Mouse (Mus musculus): ENCODE measurements around the gene St3gal5. TPM values are rescaled to one million over a fixed set of nuclear protein-coding genes. Genes with fewer than 3 reads are reported as not detected.
"Not testable (repeated sequence)": the region's sequence is repeated elsewhere in the genome, so short reads cannot be mapped to it uniquely, and the experiment has no call there.

St3gal5 gene
- polyA plus RNA-seq, 1 experiment from 2014 or later, result 30.6 TPM

DNA sequence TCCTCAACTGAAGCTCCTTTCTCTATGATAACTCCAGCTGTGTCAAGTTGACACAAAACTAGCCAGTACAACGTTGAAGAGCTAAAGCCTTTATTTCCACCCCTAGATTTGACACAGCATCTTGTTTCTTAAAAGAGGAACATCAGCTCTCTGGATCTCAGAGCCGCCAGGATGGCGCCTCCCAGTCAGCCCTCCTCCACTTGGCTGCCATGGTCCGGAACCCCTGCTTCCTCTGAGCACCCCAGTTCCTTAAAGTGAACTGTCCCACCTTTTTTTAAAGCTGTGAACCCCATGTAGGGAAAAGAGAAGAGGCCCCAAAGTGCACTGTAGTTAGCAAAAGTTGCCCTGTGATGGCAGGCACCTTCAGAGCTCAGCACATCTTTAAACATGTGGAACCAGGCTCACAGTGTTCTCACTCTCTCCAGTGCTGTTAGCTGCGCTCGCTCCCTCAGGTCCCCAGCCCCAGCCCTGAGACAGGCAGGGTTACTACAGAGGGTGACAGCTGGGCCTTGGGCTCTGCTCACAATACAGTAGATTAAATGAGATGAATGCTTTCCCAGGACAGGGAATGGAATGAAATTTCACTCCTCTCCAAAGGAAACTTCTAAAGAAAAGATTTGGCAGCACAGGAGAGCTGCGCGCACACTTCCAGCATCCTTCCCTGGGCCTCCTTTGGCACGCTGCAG, 42.3 kb downstream of the St3gal5 start:
- no peak overlapping the region for H3K4me3 ChIP-seq
- peak; percentile 51; the same call in 1 of the 2 replicates for ATAC-seq (ENCODE audit: low FRiP score, low read depth)
- H3K4me1 ChIP-seq, result peaks cover 39% of the 10 kb centered on the region
- H3K27me3 ChIP-seq, result no peaks in the 10 kb centered on the region
- WGBS, result 82% methylated on average over 9 of the region's 9 CpGs
- H3K27ac ChIP-seq, result no peak overlapping the region
- peaks cover 13% of the 10 kb centered on the region for H3K36me3 ChIP-seq
- no peaks in the 10 kb centered on the region for H3K9me3 ChIP-seq
- H3K4me2 ChIP-seq (replicated peaks), result no peak overlapping the region
- H3K9ac ChIP-seq, result no peak overlapping the region

DNA sequence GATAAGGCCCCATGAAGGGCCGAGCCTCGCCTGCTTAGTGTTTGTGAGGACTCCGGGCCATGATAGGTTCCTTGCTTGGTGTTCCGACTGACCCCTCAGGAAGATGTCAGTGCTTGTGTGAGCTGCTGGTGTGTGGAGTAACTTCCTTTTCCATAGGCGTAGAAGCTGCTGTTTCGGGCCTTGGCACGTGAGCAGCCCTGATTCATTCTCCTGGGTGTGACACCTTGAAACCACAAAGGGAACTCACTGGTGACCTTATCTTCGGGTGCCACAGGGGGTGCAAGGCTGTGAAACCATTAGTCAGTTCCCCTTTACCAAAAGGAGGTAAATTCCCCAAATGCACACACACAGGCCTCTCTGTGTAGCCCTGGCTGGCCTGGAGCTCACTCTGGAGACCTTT, 43.0 kb downstream of the St3gal5 start:
- Histone ChIP-seq H3K9me3 (no peaks in the 10 kb centered on the region), H3K27me3 (no peaks in the 10 kb centered on the region), H3K4me2 (replicated peaks) (no peak overlapping the region), H3K36me3 (peaks cover 13% of the 10 kb centered on the region), H3K4me3 (no peak overlapping the region), H3K4me1 (peaks cover 32% of the 10 kb centered on the region), H3K9ac (no peak overlapping the region), H3K27ac (peak overlapping the region; percentile 22; the same call in 1 of the 2 replicates)
- 84% methylated on average over 8 of the region's 8 CpGs for WGBS
- no peak for ATAC-seq (ENCODE audit: low FRiP score, low read depth)

DNA sequence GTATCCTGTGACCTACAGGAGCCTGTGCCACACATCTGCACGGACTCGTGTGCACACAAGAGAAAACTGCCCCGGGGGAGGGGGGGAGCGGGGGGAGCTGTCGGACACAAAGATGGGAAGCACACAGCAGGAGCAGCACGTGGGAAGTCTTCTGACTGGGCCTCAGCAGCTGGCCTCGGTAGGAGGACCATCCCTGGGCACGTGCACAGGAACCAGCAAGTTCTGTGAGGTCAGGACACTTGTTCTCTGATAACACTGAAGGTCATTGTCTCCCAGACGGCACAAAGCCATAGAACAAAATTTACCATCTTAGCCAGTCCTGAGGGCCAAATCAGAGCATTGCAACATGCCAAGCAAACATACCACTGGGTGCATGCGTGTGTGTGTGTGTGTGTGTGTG, 43.8 kb downstream of the St3gal5 start:
- Histone ChIP-seq H3K36me3 (peaks cover 13% of the 10 kb centered on the region), H3K4me2 (replicated peaks) (no peak overlapping the region), H3K4me3 (no peak overlapping the region), H3K27ac (no peak overlapping the region), H3K9ac (no peak overlapping the region), H3K4me1 (peaks cover 24% of the 10 kb centered on the region), H3K27me3 (no peaks in the 10 kb centered on the region), H3K9me3 (no peaks in the 10 kb centered on the region)
- no peak for ATAC-seq (ENCODE audit: low FRiP score, low read depth)
- WGBS, result 74% methylated on average over 10 of the region's 10 CpGs

DNA sequence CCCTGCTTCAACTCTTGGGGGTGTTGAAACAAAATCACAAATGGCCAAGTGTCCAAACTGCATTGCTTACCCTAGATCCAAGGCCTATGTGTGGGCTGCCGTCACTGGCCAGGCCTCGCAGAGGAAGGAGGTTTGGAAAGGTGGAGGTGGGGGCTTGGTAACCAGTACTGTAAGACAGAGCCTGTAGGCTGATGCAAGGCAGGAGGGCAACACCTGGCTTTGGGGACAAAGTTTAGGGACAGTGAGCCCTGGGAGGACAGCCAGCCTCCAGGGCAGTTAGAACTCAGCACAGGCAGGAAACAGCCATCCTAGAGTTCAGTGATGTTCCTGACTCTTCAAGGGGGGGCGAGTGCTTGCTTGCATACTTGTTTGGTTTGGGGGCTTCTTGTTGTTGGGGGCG, 45.2 kb downstream of the St3gal5 start:
- no peaks in the 10 kb centered on the region for H3K9me3 ChIP-seq
- peaks cover 11% of the 10 kb centered on the region for H3K4me1 ChIP-seq
- ATAC-seq (ENCODE audit: low FRiP score, low read depth), result no peak
- H3K4me2 ChIP-seq (replicated peaks), result no peak overlapping the region
- WGBS, result 93% methylated on average over 4 of the region's 4 CpGs
- peaks cover 23% of the 10 kb centered on the region for H3K36me3 ChIP-seq
- H3K27ac ChIP-seq, result no peak overlapping the region
- H3K9ac ChIP-seq, result no peak overlapping the region
- no peak overlapping the region for H3K4me3 ChIP-seq
- H3K27me3 ChIP-seq, result no peaks in the 10 kb centered on the region

DNA sequence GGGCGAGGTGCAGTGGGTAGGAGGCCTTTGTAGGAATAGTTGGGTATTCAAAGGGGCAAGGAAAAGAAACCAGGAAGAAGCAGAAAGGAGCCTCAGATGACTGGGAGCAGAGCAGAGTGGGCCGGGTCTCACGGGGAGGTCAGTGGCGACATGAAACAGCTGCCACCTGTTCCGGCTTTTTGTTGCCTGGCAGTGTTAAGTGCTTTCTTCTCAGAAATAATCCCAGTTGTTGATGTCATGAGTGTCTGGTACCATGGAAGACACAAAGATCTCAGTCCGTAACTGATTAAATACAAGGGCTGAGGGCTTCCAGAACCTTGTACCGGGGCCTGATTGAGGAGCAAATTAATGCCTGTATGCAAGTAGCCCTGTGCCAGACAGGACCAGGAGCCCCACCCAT, 47.0 kb downstream of the St3gal5 start:
- Histone ChIP-seq H3K36me3 (peaks cover 38% of the 10 kb centered on the region), H3K4me2 (replicated peaks) (no peak overlapping the region), H3K4me3 (no peak overlapping the region), H3K4me1 (peaks cover 11% of the 10 kb centered on the region), H3K9ac (no peak overlapping the region), H3K27ac (0 out of 2 replicates have a peak overlapping the region, but pooled peaks have one; percentile 22), H3K27me3 (no peaks in the 10 kb centered on the region), H3K9me3 (no peaks in the 10 kb centered on the region)
- 75% methylated on average over 7 of the region's 7 CpGs for WGBS
- peak; percentile 9; the same call in 1 of the 2 replicates for ATAC-seq (ENCODE audit: low FRiP score, low read depth)

DNA sequence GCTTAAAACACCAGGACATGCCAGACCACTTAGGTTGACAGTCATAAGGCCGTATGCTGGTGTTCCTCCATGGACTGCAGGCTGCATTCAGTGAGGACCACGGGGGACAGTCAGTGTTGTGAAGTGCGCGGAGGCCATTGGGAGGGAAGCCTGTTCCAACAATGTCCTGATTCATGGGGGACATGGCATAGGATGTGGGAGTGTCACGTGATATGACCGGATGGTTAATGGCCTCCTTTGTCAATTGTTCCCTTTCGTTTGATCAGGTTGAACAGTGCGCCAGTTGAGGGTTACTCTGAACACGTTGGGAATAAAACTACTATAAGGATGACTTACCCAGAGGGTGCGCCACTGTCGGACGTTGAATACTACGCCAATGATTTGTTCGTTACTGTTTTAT, 49.4 kb downstream of the St3gal5 start:
- Histone ChIP-seq H3K4me1 (no peaks in the 10 kb centered on the region), H3K4me2 (replicated peaks) (no peak overlapping the region), H3K27ac (no peak overlapping the region), H3K9ac (no peak overlapping the region), H3K36me3 (peaks cover 55% of the 10 kb centered on the region), H3K4me3 (no peak overlapping the region), H3K9me3 (no peaks in the 10 kb centered on the region), H3K27me3 (no peaks in the 10 kb centered on the region)
- 93% methylated on average over 14 of the region's 14 CpGs for WGBS
- no peak for ATAC-seq (ENCODE audit: low FRiP score, low read depth)

DNA sequence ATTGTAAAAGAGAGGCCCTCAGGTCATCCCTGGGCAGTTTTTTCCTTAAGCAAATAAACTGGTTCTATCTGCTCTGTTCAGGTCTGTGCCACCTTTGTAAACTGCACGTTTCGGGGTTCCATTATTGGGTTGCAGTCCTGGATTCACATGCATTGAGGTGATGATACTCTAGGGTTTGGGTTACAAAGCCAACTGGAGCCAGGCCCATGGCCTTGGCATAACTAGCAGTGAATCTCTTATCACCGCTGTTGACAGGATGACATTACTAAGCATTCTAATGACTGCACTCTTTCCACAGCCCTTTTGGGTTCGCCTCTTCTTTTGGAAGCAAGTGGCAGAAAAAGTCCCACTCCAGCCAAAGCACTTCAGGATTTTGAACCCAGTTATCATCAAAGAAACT, 51.3 kb downstream of the St3gal5 start:
- ATAC-seq (ENCODE audit: low FRiP score, low read depth), result no peak
- H3K4me1 ChIP-seq, result no peaks in the 10 kb centered on the region
- no peaks in the 10 kb centered on the region for H3K9me3 ChIP-seq
- H3K27ac ChIP-seq, result no peak overlapping the region
- H3K36me3 ChIP-seq, result peaks cover 50% of the 10 kb centered on the region
- no peak overlapping the region for H3K4me2 ChIP-seq (replicated peaks)
- no peak overlapping the region for H3K9ac ChIP-seq
- no peaks in the 10 kb centered on the region for H3K27me3 ChIP-seq
- no peak overlapping the region for H3K4me3 ChIP-seq
- 94% methylated on average over 4 of the region's 4 CpGs for WGBS

DNA sequence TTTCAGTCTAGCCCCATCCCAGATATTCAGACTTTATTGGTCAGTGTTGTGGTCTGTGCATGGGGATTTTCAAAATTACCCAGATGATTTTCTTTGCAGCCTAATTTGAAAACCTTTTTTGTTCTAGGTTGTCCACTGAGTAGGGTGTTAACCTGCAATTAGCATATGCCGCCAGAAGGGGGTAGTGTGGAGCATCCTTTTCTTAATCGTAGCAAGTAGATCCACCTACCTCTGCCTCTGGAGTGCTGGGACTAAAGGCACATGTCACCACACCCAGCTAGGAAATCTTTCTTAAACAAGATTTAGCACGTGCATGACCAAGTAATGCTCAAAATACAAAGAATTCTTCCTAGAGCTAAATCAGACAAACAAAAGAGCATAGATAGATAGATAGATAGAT, 52.4 kb downstream of the St3gal5 start:
- WGBS, result 84% methylated on average over 3 of the region's 3 CpGs
- H3K27ac ChIP-seq, result no peak overlapping the region
- no peak overlapping the region for H3K4me2 ChIP-seq (replicated peaks)
- H3K27me3 ChIP-seq, result no peaks in the 10 kb centered on the region
- no peak overlapping the region for H3K9ac ChIP-seq
- peaks cover 55% of the 10 kb centered on the region for H3K36me3 ChIP-seq
- no peak for ATAC-seq (ENCODE audit: low FRiP score, low read depth)
- H3K4me3 ChIP-seq, result no peak overlapping the region
- H3K9me3 ChIP-seq, result no peaks in the 10 kb centered on the region
- no peaks in the 10 kb centered on the region for H3K4me1 ChIP-seq

DNA sequence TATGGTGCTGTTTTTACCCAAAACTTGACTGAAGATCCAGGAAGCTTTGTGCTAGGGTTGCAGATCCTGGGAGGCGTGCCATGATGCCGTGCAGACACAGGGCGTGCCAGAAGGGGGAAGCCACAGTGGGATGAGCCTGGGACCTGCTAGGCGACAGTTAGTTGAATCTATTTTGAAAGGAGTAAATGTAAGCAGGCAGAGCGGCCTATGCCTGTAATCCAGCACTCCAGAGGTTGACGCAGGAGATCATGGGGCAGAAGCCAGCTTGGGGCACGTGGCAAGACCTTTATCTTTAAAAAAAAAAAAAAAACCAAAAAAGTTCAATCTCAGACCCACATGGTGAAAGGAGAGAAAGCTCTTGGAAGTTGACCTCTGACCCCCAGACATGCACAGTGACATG, 55.3 kb downstream of the St3gal5 start:
- H3K36me3 ChIP-seq, result peaks cover 47% of the 10 kb centered on the region
- ATAC-seq (ENCODE audit: low FRiP score, low read depth), result no peak
- H3K4me3 ChIP-seq, result no peak overlapping the region
- H3K27ac ChIP-seq, result no peak overlapping the region
- no peak overlapping the region for H3K4me2 ChIP-seq (replicated peaks)
- WGBS, result 91% methylated on average over 7 of the region's 7 CpGs
- no peaks in the 10 kb centered on the region for H3K27me3 ChIP-seq
- H3K9ac ChIP-seq, result no peak overlapping the region
- H3K9me3 ChIP-seq, result no peaks in the 10 kb centered on the region
- no peaks in the 10 kb centered on the region for H3K4me1 ChIP-seq

DNA sequence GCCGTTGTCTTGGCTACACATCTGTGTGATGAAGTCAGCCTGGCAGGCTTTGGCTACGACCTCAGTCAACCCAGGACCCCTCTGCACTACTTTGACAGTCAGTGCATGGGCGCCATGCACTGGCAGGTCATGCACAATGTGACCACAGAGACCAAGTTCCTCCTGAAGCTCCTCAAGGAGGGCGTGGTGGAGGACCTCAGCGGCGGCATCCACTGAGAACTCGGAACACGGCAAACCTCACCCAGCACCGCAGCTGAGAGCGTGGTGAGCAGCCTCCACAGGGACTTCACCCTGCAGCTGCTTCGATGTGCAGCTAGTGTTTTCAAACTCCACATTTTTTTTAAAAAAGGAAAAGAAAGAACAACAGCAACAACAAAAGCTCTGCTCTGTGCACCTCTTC, 56.1 kb downstream of the St3gal5 start:
- H3K9ac ChIP-seq, result no peak overlapping the region
- no peak overlapping the region for H3K4me3 ChIP-seq
- no peaks in the 10 kb centered on the region for H3K4me1 ChIP-seq
- H3K4me2 ChIP-seq (replicated peaks), result no peak overlapping the region
- ATAC-seq (ENCODE audit: low FRiP score, low read depth), result no peak
- no peaks in the 10 kb centered on the region for H3K27me3 ChIP-seq
- peaks cover 42% of the 10 kb centered on the region for H3K36me3 ChIP-seq
- H3K9me3 ChIP-seq, result no peaks in the 10 kb centered on the region
- no peak overlapping the region for H3K27ac ChIP-seq
- 85% methylated on average over 11 of the region's 11 CpGs for WGBS

DNA sequence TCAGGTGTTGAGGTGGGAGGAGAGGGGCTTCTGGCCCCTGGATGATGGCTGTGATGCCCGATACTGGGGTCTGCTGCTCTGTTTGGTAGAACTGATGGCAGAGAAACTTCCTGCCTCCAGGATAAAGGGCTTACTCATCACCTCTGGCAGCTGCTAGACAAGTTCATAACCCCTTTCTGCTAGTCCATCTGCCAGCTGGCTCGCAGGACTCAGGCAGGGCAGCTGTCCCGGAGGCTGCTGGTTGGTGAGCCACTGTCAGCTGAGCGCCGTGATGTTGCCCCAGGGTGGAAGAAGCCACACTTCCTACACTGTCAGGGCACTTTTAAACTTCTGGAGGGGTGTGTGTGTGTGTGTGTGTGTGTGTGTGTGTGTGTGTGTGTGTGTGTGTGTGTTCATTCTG, 56.6 kb downstream of the St3gal5 start:
- not testable (repeated sequence) for H3K4me2 ChIP-seq (replicated peaks); H3K27me3 ChIP-seq; H3K4me1 ChIP-seq; H3K4me3 ChIP-seq; H3K27ac ChIP-seq; H3K9me3 ChIP-seq; H3K9ac ChIP-seq
- peaks cover 37% of the 10 kb centered on the region for H3K36me3 ChIP-seq
- WGBS, result 69% methylated on average over 5 of the region's 5 CpGs
- peak; percentile 51; the same call in 1 of the 2 replicates for ATAC-seq (ENCODE audit: low FRiP score, low read depth)

DNA sequence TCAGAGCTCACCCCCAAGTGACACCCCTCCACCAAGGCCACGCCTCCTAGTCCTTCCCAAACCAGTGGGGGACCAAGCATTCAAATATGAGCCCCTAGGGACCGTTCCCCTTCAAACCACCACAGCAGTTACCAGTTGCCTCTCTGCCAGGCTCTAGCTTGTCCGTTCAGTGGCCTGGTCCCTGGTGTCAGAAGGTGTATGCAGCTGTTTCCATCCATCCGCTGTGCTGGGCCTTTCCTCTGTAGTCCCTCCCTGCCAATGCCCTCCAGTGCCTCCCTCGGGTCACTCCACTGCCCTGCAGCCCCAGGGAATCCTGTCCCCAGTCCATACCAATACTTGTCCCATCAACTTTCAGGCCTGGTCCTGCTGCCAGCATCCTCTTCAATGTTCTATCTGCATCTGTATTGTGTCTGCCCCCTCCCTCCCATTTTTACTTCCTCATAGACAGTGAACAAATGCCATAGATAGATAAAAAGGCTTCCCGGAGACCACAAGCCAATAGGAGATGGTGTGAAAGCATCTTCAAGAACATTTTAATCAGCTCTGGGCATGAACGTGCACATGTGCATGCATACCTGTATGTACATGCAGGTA, 57.6 kb downstream of the St3gal5 start:
- Histone ChIP-seq H3K9me3 (no peaks in the 10 kb centered on the region), H3K9ac (no peak overlapping the region), H3K4me1 (no peaks in the 10 kb centered on the region), H3K4me2 (replicated peaks) (no peak overlapping the region), H3K36me3 (peaks cover 26% of the 10 kb centered on the region), H3K4me3 (no peak overlapping the region), H3K27ac (no peak overlapping the region), H3K27me3 (no peaks in the 10 kb centered on the region)
- WGBS, result 82% methylated on average over 7 of the region's 7 CpGs
- ATAC-seq (ENCODE audit: low FRiP score, low read depth), result no peak

DNA sequence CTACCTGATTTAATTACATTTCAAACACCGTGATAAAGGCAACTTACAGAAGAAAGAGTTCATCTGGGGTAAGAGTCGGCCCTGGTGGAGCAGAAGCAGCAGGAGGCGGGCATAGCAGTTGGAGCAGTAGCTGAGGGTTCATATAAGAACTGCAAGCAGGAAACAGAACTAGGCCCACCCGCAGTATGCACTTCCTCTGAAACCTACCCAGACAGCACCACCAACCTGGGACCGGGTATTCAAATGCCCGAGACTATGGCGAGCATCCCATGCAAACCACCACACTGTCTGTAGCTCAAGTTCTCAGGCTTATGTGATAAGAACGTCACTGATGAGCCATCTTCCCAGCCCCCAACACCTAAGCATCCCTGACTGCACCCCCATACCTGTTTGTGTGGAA, 58.3 kb downstream of the St3gal5 start:
- WGBS, result 91% methylated on average over 8 of the region's 8 CpGs

More for the DNA sequence above, 58.3 kb downstream of the St3gal5 start:
- Histone ChIP-seq H3K4me1 (no peaks in the 10 kb centered on the region), H3K36me3 (peaks cover 22% of the 10 kb centered on the region), H3K4me2 (replicated peaks) (no peak overlapping the region), H3K4me3 (no peak overlapping the region), H3K27ac (no peak overlapping the region), H3K9me3 (no peaks in the 10 kb centered on the region), H3K27me3 (no peaks in the 10 kb centered on the region), H3K9ac (no peak overlapping the region)
- no peak for ATAC-seq (ENCODE audit: low FRiP score, low read depth)

Data from limb, embryonic 13.5 days (tissue).